Mouse (Mus musculus) heart, postnatal 0 days (tissue): ENCODE data around the gene Qrich1. TPM values are rescaled to one million over a fixed set of nuclear protein-coding genes. Genes with fewer than 3 reads are reported as not detected.

Experiments used
- ATAC-seq: fragments of 200-750 bp; cut with Nextera tagmentation; 2 replicates; pipeline ENCODE4 v1.8.0; 2017; ENCODE audit warnings: low read depth, moderate number of reproducible peaks, moderate library complexity; ENCODE audit not compliant: insufficient read depth
- DNase-seq: peaks from one replicate; pipeline ENCODE4 v3.0.0-alpha.2; 2016; ENCODE audit warnings: low spot score
- H3K27ac ChIP-seq: fragments of 300-500 bp; sonication (generic); 2 replicates; pipeline ENCODE4 v1.5.1; 2014; ENCODE audit warnings: low read depth, mild to moderate bottlenecking
- H3K27me3 ChIP-seq: fragments of 300-500 bp; sonication (generic); 2 replicates; pipeline ENCODE4 v1.6.1; 2014; ENCODE audit warnings: low read length, mixed read lengths; ENCODE audit not compliant: control insufficient read depth, insufficient read depth
- H3K36me3 ChIP-seq: fragments of 300-500 bp; sonication (generic); replicated peaks from 2 replicates; pipeline ENCODE4 v1.6.1; 2014; ENCODE audit warnings: low read length, mixed read lengths; ENCODE audit not compliant: control insufficient read depth, insufficient read depth
- H3K4me1 ChIP-seq: fragments of 300-500 bp; sonication (generic); 2 replicates; pipeline ENCODE4 v1.6.1; 2014; ENCODE audit warnings: antibody characterized with exemption; ENCODE audit not compliant: control insufficient read depth, insufficient read depth
- H3K4me2 ChIP-seq: fragments of 300-500 bp; sonication (generic); 2 replicates; pipeline ENCODE4 v1.6.1; 2014; ENCODE audit warnings: low read depth, mild to moderate bottlenecking, low read length, moderate library complexity
- H3K4me3 ChIP-seq: fragments of 300-500 bp; sonication (generic); 2 replicates; pipeline ENCODE4 v1.5.1; 2014; ENCODE audit warnings: low read depth, low read length
- H3K9ac ChIP-seq: fragments of 300-500 bp; sonication (generic); replicated peaks from 2 replicates; pipeline ENCODE4 v1.6.1; 2014; ENCODE audit warnings: low read depth, low read length, mixed read lengths
- H3K9me3 ChIP-seq: fragments of 300-500 bp; sonication (generic); replicated peaks from 2 replicates; pipeline ENCODE4 v1.6.1; 2016; ENCODE audit warnings: low read length; ENCODE audit not compliant: control insufficient read depth
- CTCF ChIP-seq: IDR thresholded peaks from 2 replicates; pipeline ENCODE4 v1.5.1; 2016; ENCODE audit warnings: antibody characterized with exemption, control low read depth, low read depth
- EP300 ChIP-seq: IDR thresholded peaks from 2 replicates; pipeline ENCODE4 v1.6.1; 2016; ENCODE audit warnings: antibody characterized with exemption, low read depth
- WGBS: fragments of 180-500 bp; shearing (Covaris S2); extraction: QIAGEN DNeasy Blood & Tissue Kit; methylation state at CpG from one replicate; pipeline ENCODE4 v1.1.7; 2014; 5-methylcytosine and 5-hydroxymethylcytosine counted together
- polyA plus RNA-seq: library from polyadenylated mRNA; unstranded; fragments of >200 nt; fragmentation: Nextera tagmentation; extraction: Ambion mirVana; gene quantifications from 2 replicates; pipeline ENCODE4 v1.2.1, GENCODE M21; 2015
- total RNA-seq: library from RNA; depleted of rRNA; stranded (reverse); fragments of >200 nt; gene quantifications from 2 replicates; pipeline ENCODE4 v1.2.3, GENCODE M21; 2014; ENCODE audit warnings: low replicate concordance

Qrich1 gene
- total and polyA plus RNA-seq, 2 experiments from 2014 or later = 55.4 to 154 TPM

DNA sequence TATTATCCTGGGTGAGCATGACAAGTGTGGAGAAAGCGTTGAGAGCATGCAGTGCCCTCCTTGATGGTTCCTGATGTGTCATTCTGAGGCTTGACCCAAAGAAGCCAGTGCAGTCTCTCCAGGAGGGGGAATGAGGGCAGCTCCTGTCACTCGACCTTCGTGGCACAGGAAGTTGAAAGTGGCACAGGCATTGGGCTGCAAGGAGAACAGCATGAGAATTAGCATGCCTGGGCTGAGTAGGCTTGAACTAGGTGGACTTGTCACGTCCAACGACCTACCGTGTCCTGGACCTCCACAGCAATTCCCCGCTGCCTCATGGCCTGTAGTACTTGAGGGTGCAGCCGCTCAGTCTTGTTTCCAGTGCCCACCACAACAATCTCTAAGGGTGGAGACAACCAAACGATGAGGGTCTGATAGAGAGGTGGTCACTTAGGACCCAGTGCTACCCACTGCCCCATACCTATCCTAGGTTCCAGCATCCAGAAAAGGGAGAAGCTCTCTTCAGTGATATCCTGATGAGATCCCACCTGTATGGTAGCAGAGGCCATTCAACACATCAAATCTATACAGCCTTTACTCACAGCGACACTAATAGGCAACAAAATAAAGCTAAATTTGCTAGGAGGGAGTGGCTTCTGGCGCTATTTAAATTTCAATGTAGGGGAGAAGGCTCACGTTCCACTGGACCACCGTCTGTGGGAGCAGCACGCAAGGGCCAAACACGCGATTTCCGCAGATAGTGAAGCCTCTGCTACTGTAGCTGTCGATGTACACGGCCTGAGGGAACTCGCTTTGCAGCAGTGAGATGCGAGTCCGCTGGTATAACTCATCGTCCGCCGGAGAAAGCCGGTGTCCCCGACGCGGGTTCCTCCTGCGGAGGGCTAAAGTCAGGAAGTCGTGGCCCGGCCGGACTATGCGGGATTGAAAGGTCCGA lies 49.5 kb downstream of the Qrich1 start:
- peak overlapping the region; percentile 95 for H3K27ac ChIP-seq
- H3K9me3 ChIP-seq = no peaks in the 10 kb centered on the region
- peak overlapping the region; percentile 75 for H3K9ac ChIP-seq
- peak overlapping the region; percentile 98 for H3K4me2 ChIP-seq
- 9% methylated on average over 35 of the region's 35 CpGs for whole genome bisulfite sequencing
- peaks cover 44% of the 10 kb centered on the region for H3K36me3 ChIP-seq
- H3K4me1 ChIP-seq = peaks cover 40% of the 10 kb centered on the region
- ATAC-seq (0 out of 2 replicates have a peak, but pooled peaks have one; percentile 0), DNase-seq (no peak)
- TF ChIP-seq EP300 = no peak
- no peak for TF ChIP-seq CTCF
- H3K4me3 ChIP-seq = peak overlapping the region; percentile 76
- H3K27me3 ChIP-seq = no peaks in the 10 kb centered on the region

DNA sequence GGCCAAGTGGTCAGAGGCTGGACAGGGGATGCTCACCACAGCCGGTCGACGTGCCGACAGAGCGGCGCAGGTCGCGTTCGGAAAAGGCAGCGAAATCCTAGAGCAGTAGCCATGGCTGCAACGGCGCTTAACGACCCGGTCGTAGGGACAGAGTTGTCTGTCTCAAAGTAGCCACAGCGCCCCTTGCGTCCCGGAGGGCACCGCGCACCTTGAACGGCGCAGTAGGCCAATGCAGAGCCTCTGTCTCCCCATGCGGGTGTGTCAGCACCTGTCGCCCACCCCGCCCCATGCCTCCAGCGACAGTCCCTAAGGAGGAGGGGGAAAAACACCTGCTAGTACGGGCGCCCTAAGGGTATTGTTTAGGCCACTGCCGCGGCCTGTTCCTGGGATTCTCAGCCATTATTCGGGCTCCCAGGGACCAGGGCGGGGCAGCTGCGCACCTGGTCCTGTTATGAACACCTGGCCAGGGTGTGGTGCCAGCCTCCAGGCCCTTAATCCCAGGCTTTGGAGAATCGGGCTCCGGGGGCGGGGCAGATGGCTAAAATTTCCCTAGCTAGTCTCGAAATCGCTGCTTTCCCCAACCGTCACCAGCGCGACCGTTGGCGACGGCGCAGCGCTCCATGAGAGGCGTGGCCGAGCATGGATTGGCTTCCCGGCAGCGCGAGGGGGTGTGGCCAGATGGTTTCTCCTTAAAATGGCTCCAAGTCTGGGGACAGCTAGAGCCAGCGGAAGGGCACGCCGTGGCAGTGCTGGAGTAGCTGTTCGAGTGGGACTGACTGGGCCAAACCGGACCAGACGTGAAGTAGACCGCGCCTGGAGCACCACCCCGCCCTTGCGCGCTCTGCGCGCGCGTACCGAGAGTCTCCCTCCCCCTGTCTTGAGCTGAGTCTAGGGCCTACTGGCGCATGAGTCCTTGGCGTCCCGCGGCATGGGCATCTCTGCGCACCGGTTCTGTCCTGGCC lies 50.5 kb downstream of the Qrich1 start, which contains the start of gene Ndufaf3:
Ndufaf3 (minus strand) TSS at position 620 of the 962 bp plus-strand sequence.
- DNase-seq (peak; percentile 96), ATAC-seq (peak; percentile 87)
- Histone ChIP-seq H3K27ac (peak within 1 kb of the TSS; percentile 95), H3K36me3 (peaks cover 45% of the 10 kb centered on the region), H3K9ac (peak within 1 kb of the TSS; percentile 75), H3K9me3 (no peaks in the 10 kb centered on the region), H3K4me1 (peaks cover 34% of the 10 kb centered on the region), H3K4me3 (peak within 1 kb of the TSS; percentile 76), H3K27me3 (no peaks in the 10 kb centered on the region), H3K4me2 (peak within 1 kb of the TSS; percentile 98)
- WGBS = under 1% methylated on average over 73 of the region's 73 CpGs
- TF ChIP-seq CTCF (peak; percentile 89), EP300 (0 out of 2 replicates have a peak, but pooled peaks have one; percentile 53)

DNA sequence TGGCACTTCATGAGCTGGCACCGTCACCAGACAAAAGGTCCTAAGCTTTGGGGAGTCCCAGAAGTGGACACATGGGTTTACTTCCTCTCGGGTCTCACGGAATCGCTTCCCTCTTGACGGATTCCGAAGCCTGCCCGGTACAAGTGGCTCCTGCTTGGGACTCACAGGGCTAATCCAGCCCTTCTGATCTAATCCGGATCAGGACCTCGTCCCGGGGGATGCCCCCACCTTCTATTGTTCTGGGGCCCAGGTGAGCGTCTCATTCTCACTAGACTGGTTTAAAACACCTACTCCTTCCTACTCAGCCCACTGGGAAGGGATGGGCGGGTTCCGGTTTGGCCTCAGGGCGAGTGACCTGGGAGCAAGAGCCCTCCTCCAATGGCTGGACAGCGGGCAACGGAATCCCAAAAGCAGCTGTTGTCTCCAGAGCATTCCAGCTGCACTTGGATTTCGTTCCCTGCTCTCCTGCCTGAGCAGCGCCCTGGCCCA lies 51.4 kb downstream of the Qrich1 start:
- peak overlapping the region; percentile 76 for H3K4me3 ChIP-seq
- no peaks in the 10 kb centered on the region for H3K27me3 ChIP-seq
- peaks cover 50% of the 10 kb centered on the region for H3K36me3 ChIP-seq
- ATAC-seq = no peak
- H3K4me1 ChIP-seq = peaks cover 34% of the 10 kb centered on the region
- peak overlapping the region; percentile 75 for H3K9ac ChIP-seq
- TF ChIP-seq CTCF (no peak), EP300 (no peak)
- DNase-seq = no peak
- no peaks in the 10 kb centered on the region for H3K9me3 ChIP-seq
- WGBS = 9% methylated on average over 18 of the region's 18 CpGs
- peak overlapping the region; percentile 95 for H3K27ac ChIP-seq
- H3K4me2 ChIP-seq = peak overlapping the region; percentile 98

DNA sequence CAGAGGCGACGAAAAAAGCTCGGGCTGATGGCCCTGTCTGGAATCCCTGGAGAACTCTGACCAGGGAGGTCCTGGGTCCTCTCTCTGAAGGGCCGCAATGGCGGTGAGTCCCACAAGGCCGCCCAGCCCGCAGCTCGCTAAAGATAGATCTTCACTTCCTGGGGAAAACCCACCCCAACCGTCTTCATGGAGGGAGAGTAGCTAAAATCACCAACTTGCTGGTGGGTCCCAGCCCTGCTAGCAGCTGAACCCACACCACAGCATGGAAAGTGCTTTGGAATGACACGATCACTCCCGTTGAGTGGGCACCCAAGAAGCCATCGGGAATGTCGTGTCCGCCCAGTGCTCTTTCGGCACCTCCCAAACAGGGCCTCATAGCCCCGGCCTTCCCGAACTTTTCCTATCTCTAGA lies 51.9 kb downstream of the Qrich1 start:
- Histone ChIP-seq H3K4me3 (peak overlapping the region; percentile 76), H3K27me3 (no peaks in the 10 kb centered on the region), H3K9me3 (no peaks in the 10 kb centered on the region), H3K9ac (0 out of 2 replicates have a peak overlapping the region, but pooled peaks have one; percentile 75), H3K4me1 (peaks cover 34% of the 10 kb centered on the region), H3K36me3 (peaks cover 50% of the 10 kb centered on the region), H3K27ac (peak overlapping the region; percentile 95; the same call in 1 of the 2 replicates), H3K4me2 (peak overlapping the region; percentile 98)
- ATAC-seq (no peak), DNase-seq (no peak)
- TF ChIP-seq EP300 (no peak), CTCF (no peak)
- WGBS = 60% methylated on average over 17 of the region's 17 CpGs
